Mouse (Mus musculus): ENCODE data around the gene Stxbp6. TPM values are rescaled to one million over a fixed set of nuclear protein-coding genes. Genes with fewer than 3 reads are reported as not detected.
A peak's percentile ranks its signal among the peaks of the same experiment; 100 is the strongest.

Stxbp6 gene
- polyA plus RNA-seq, 1 experiment from 2014 or later, result 20.0 TPM

- H3K4me2 ChIP-seq, result peak overlapping the region; percentile 96
- ATAC-seq (ENCODE audit: insufficient number of reproducible peaks, low FRiP score, low TSS enrichment, low read depth), result no peak
- 1% methylated on average over 28 of the region's 28 CpGs for WGBS
These were observed 1.0 kb downstream of the Stxbp6 start for GRCm38 (mm10) chr12:45073331-45074041.

DNA sequence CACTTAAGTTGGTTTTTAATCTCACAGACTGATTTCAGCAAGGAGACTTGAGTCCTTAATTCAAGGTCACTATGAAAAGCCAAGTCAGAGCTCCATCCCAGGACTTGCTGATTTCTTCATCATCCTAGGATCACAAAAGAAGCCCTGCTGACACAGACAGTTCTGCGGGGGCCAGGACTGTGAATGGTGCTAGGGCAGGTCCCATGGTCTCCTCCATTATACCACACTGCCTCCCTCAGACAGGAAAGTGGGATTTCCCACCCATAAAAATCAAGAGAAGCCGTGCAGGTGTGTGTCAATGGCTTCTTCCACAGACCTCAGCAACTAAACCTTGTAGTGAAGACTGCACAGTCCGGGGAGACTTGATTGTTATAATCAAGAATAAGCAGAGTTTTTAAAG is 2.3 kb downstream of the Stxbp6 start:
- Histone ChIP-seq H3K4me1 (peaks cover 35% of the 10 kb centered on the region), H3K4me2 (no peak overlapping the region), H3K27ac (no peak overlapping the region), H3K27me3 (peaks cover 5% of the 10 kb centered on the region; the same call in 1 of the 2 replicates), H3K4me3 (no peak overlapping the region), H3K9me3 (no peaks in the 10 kb centered on the region), H3K9ac (no peak overlapping the region), H3K36me3 (no peaks in the 10 kb centered on the region)
- 55% methylated on average over 3 of the region's 3 CpGs for WGBS
- ATAC-seq (ENCODE audit: insufficient number of reproducible peaks, low FRiP score, low TSS enrichment, low read depth), result no peak

More at GRCm38 (mm10) chr12:45073331-45074041, 1.0 kb downstream of the Stxbp6 start:
- no peaks in the 10 kb centered on the region for H3K36me3 ChIP-seq
- peak overlapping the region; percentile 69 for H3K9ac ChIP-seq
- H3K27ac ChIP-seq, result peak overlapping the region; percentile 90
- peak overlapping the region; percentile 79 for H3K4me3 ChIP-seq
- H3K27me3 ChIP-seq, result peaks cover 5% of the 10 kb centered on the region; the same call in 1 of the 2 replicates
- no peaks in the 10 kb centered on the region for H3K9me3 ChIP-seq
- H3K4me1 ChIP-seq, result peaks cover 23% of the 10 kb centered on the region

GRCm38 (mm10) chr12:45070186-45070585 is 4.3 kb downstream of the Stxbp6 start:
- Histone ChIP-seq H3K4me2 (no peak overlapping the region), H3K4me1 (peaks cover 42% of the 10 kb centered on the region), H3K27ac (no peak overlapping the region), H3K9me3 (no peaks in the 10 kb centered on the region), H3K27me3 (peaks cover 5% of the 10 kb centered on the region; the same call in 1 of the 2 replicates), H3K4me3 (no peak overlapping the region), H3K36me3 (no peaks in the 10 kb centered on the region), H3K9ac (no peak overlapping the region)
- no peak for ATAC-seq (ENCODE audit: insufficient number of reproducible peaks, low FRiP score, low TSS enrichment, low read depth)
- 47% methylated on average over 9 of the region's 9 CpGs for WGBS

DNA sequence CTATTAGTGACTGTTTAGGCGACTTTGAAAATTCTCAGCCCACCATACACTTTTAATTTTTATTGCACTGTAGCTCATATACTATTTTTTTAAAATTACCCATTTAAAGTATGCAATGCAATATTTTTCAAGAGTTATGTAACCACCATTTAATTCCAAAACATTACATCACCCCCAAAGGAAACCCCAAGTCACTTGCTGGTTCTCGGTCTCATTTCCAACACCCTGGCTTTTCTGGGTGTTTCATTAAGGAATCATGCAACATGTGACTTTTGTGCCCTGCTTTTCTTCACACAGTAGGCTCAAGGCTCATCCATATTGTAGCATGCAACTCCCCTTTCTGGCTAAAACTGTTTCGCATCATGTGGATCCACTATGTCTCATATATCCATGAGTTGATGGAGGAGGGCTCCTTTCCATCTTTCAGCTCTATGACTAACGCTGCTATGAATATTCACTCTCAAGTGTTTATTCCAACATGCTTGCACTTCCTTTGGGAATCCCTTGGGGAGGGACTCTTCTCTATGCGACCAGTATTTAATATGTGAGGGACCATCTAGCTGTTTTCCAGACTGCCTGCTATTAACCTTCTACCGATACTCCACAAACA is 6.3 kb downstream of the Stxbp6 start:
- Histone ChIP-seq H3K9me3 (no peaks in the 10 kb centered on the region), H3K4me2 (no peak overlapping the region), H3K4me1 (peaks cover 35% of the 10 kb centered on the region), H3K9ac (no peak overlapping the region), H3K36me3 (no peaks in the 10 kb centered on the region), H3K4me3 (no peak overlapping the region), H3K27me3 (peaks cover 5% of the 10 kb centered on the region; the same call in 1 of the 2 replicates), H3K27ac (peak overlapping the region; percentile 39; the same call in 1 of the 2 replicates)
- 42% methylated on average over 6 of the region's 6 CpGs for WGBS
- no peak for ATAC-seq (ENCODE audit: insufficient number of reproducible peaks, low FRiP score, low TSS enrichment, low read depth)

DNA sequence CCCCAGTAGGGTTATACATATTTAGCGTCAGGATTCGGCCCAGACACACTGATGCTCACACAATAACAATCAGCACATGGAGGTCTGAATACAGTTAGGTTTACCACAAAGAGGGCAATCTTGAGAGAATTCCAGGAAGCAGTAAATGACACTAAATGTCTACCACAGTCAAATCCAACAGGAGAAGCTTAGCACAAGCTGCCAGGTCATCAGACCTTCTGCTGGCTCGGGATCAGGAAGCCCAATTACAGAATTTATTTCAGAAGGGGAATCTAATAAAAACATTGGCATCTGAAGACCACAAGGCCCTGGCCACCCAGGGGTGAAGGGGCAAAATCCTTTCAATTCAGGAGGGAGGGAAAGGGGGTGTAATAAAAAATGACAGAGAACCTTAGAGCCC is 6.8 kb downstream of the Stxbp6 start:
- no peaks in the 10 kb centered on the region for H3K9me3 ChIP-seq
- H3K4me3 ChIP-seq, result no peak overlapping the region
- no peak overlapping the region for H3K9ac ChIP-seq
- WGBS, result 14% methylated on average over 3 of the region's 3 CpGs
- H3K4me1 ChIP-seq, result peaks cover 32% of the 10 kb centered on the region
- H3K4me2 ChIP-seq, result peak overlapping the region; percentile 33
- H3K36me3 ChIP-seq, result no peaks in the 10 kb centered on the region
- no peak for ATAC-seq (ENCODE audit: insufficient number of reproducible peaks, low FRiP score, low TSS enrichment, low read depth)
- H3K27me3 ChIP-seq, result peaks cover 5% of the 10 kb centered on the region; the same call in 1 of the 2 replicates
- peak overlapping the region; percentile 67 for H3K27ac ChIP-seq

GRCm38 (mm10) chr12:45067047-45067685 is 7.3 kb downstream of the Stxbp6 start:
- H3K9me3 ChIP-seq, result no peaks in the 10 kb centered on the region
- no peak overlapping the region for H3K9ac ChIP-seq
- peaks cover 31% of the 10 kb centered on the region for H3K4me1 ChIP-seq
- no peaks in the 10 kb centered on the region for H3K36me3 ChIP-seq
- 18% methylated on average over 11 of the region's 11 CpGs for WGBS
- peak overlapping the region; percentile 67 for H3K27ac ChIP-seq
- peak; percentile 65; the same call in 1 of the 2 replicates for ATAC-seq (ENCODE audit: insufficient number of reproducible peaks, low FRiP score, low TSS enrichment, low read depth)
- H3K4me2 ChIP-seq, result peak overlapping the region; percentile 33
- H3K27me3 ChIP-seq, result peaks cover 4% of the 10 kb centered on the region; the same call in 1 of the 2 replicates
- no peak overlapping the region for H3K4me3 ChIP-seq

DNA sequence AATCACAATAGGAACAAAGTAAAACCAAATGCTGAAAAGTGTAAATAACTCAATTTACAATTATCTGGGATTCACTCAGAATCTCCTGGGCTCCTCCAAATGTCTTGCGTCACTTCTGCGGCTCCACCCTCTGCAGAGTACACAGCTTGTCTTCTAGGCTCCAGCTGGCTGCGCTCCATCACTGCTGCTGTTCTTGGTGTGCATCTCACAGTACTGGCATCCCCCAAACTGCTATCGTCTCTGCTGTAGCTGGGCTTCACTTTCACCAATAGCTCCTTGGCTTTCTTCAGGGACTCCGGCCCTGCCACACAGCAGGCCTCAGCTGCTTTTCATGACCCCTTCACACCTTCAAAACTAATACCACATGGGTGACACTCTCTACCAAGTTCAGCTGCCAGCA is 10.9 kb downstream of the Stxbp6 start:
- Histone ChIP-seq H3K4me2 (no peak overlapping the region), H3K27me3 (no peaks in the 10 kb centered on the region), H3K36me3 (no peaks in the 10 kb centered on the region), H3K4me3 (no peak overlapping the region), H3K9ac (no peak overlapping the region), H3K9me3 (no peaks in the 10 kb centered on the region), H3K27ac (no peak overlapping the region), H3K4me1 (peaks cover 25% of the 10 kb centered on the region)
- no peak for ATAC-seq (ENCODE audit: insufficient number of reproducible peaks, low FRiP score, low TSS enrichment, low read depth)
- 69% methylated on average over 5 of the region's 5 CpGs for WGBS

- Histone ChIP-seq H3K4me2 (no peak overlapping the region), H3K4me3 (no peak overlapping the region), H3K27ac (no peak overlapping the region), H3K36me3 (no peaks in the 10 kb centered on the region), H3K27me3 (no peaks in the 10 kb centered on the region), H3K9me3 (no peaks in the 10 kb centered on the region), H3K4me1 (peaks cover 5% of the 10 kb centered on the region; the same call in 1 of the 2 replicates), H3K9ac (no peak overlapping the region)
- 66% methylated on average over 5 of the region's 5 CpGs for WGBS
- ATAC-seq (ENCODE audit: insufficient number of reproducible peaks, low FRiP score, low TSS enrichment, low read depth), result no peak
These were observed 13.2 kb downstream of the Stxbp6 start for GRCm38 (mm10) chr12:45061336-45061735.

GRCm38 (mm10) chr12:45060804-45061203 is 13.7 kb downstream of the Stxbp6 start:
- Histone ChIP-seq H3K36me3 (no peaks in the 10 kb centered on the region), H3K4me2 (no peak overlapping the region), H3K27ac (no peak overlapping the region), H3K4me1 (peaks cover 5% of the 10 kb centered on the region; the same call in 1 of the 2 replicates), H3K4me3 (no peak overlapping the region), H3K9ac (no peak overlapping the region), H3K9me3 (no peaks in the 10 kb centered on the region), H3K27me3 (no peaks in the 10 kb centered on the region)
- WGBS, result 65% methylated on average over 6 of the region's 6 CpGs
- no peak for ATAC-seq (ENCODE audit: insufficient number of reproducible peaks, low FRiP score, low TSS enrichment, low read depth)

DNA sequence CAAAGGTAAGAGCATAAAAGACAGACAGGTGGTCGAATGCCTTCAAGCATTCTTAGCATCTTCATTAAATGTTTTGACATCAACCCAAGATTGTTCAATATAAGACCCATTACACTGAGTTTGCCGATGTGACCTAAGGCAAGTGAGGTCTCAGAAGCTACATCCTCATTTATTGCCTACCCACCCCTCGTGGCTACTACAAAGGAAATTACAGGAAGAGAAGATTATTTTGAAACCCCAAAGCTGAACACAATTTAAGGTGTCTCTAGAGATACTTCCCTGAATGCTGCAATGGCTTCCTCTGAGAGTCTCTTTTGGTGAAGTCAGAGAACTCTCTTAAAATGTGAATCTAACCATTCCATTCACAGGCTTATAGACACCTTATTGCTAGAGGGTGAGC is 16.5 kb downstream of the Stxbp6 start:
- H3K4me2 ChIP-seq, result no peak overlapping the region
- no peaks in the 10 kb centered on the region for H3K27me3 ChIP-seq
- H3K36me3 ChIP-seq, result no peaks in the 10 kb centered on the region
- WGBS, result 39% methylated on average over 3 of the region's 3 CpGs
- no peak overlapping the region for H3K4me3 ChIP-seq
- H3K27ac ChIP-seq, result no peak overlapping the region
- H3K9ac ChIP-seq, result no peak overlapping the region
- no peaks in the 10 kb centered on the region for H3K4me1 ChIP-seq
- H3K9me3 ChIP-seq, result no peaks in the 10 kb centered on the region
- no peak for ATAC-seq (ENCODE audit: insufficient number of reproducible peaks, low FRiP score, low TSS enrichment, low read depth)

GRCm38 (mm10) chr12:45056372-45056771 is 18.1 kb downstream of the Stxbp6 start:
- no peak overlapping the region for H3K4me2 ChIP-seq
- H3K36me3 ChIP-seq, result no peaks in the 10 kb centered on the region
- H3K9me3 ChIP-seq, result no peaks in the 10 kb centered on the region
- no peaks in the 10 kb centered on the region for H3K27me3 ChIP-seq
- H3K4me1 ChIP-seq, result no peaks in the 10 kb centered on the region
- WGBS, result 76% methylated on average over 3 of the region's 3 CpGs
- no peak overlapping the region for H3K9ac ChIP-seq
- H3K4me3 ChIP-seq, result no peak overlapping the region
- ATAC-seq (ENCODE audit: insufficient number of reproducible peaks, low FRiP score, low TSS enrichment, low read depth), result no peak
- no peak overlapping the region for H3K27ac ChIP-seq

GRCm38 (mm10) chr12:45053319-45053718 is 21.2 kb downstream of the Stxbp6 start:
- WGBS, result 83% methylated on average over 5 of the region's 5 CpGs
- H3K4me3 ChIP-seq, result no peak overlapping the region
- no peak overlapping the region for H3K27ac ChIP-seq
- ATAC-seq (ENCODE audit: insufficient number of reproducible peaks, low FRiP score, low TSS enrichment, low read depth), result no peak
- no peaks in the 10 kb centered on the region for H3K4me1 ChIP-seq
- H3K9me3 ChIP-seq, result no peaks in the 10 kb centered on the region
- no peak overlapping the region for H3K4me2 ChIP-seq
- no peak overlapping the region for H3K9ac ChIP-seq
- no peaks in the 10 kb centered on the region for H3K36me3 ChIP-seq
- no peaks in the 10 kb centered on the region for H3K27me3 ChIP-seq
